Mouse (Mus musculus) kidney, embryonic 15.5 days (tissue): Measurements from ENCODE around the gene Slc17a4. TPM values are rescaled to one million over a fixed set of nuclear protein-coding genes. Genes with fewer than 3 reads are reported as not detected.

Source experiments
- ATAC-seq: fragments of 200-750 bp; cut with Nextera tagmentation; replicated peaks from 2 replicates; pipeline ENCODE4 v1.8.0; 2017; ENCODE audit warnings: moderate TSS enrichment; ENCODE audit not compliant: low FRiP score
- H3K27ac ChIP-seq: fragments of 300-500 bp; sonication (generic); 2 replicates; pipeline ENCODE4 v1.5.1; 2015; ENCODE audit warnings: mild to moderate bottlenecking, inconsistent platforms
- H3K27me3 ChIP-seq: fragments of 300-500 bp; sonication (generic); 2 replicates; pipeline ENCODE4 v1.6.1; 2015; ENCODE audit warnings: inconsistent platforms
- H3K36me3 ChIP-seq: fragments of 300-500 bp; sonication (generic); 2 replicates; pipeline ENCODE4 v1.6.1; 2015; ENCODE audit warnings: inconsistent platforms
- H3K4me1 ChIP-seq: fragments of 300-500 bp; sonication (generic); 2 replicates; pipeline ENCODE4 v1.6.1; 2015; ENCODE audit warnings: inconsistent platforms
- H3K4me2 ChIP-seq: fragments of 300-500 bp; sonication (generic); 2 replicates; pipeline ENCODE4 v1.6.1; 2015; ENCODE audit warnings: moderate library complexity, mild to moderate bottlenecking, inconsistent platforms
- H3K4me3 ChIP-seq: fragments of 300-500 bp; sonication (generic); replicated peaks from 2 replicates; pipeline ENCODE4 v1.5.1; 2015; ENCODE audit warnings: mild to moderate bottlenecking, inconsistent platforms
- H3K9ac ChIP-seq: fragments of 300-500 bp; sonication (generic); 2 replicates; pipeline ENCODE4 v1.6.1; 2015; ENCODE audit warnings: mild to moderate bottlenecking, inconsistent platforms
- H3K9me3 ChIP-seq: fragments of 300-500 bp; sonication (generic); replicated peaks from 2 replicates; pipeline ENCODE4 v1.6.1; 2016; ENCODE audit warnings: inconsistent platforms
- WGBS: fragments of 180-500 bp; shearing (Covaris S2); methylation state at CpG from one replicate; pipeline ENCODE4 v1.1.7; 2015; ENCODE audit warnings: mixed read lengths; 5-methylcytosine and 5-hydroxymethylcytosine counted together
- microRNA-seq: library from miRNA; unstranded; fragments of <30 nt; microRNA quantifications from one replicate; pipeline ENCODE4, GENCODE M21; 2016
- polyA plus RNA-seq: library from polyadenylated mRNA; unstranded; fragments of >200 nt; fragmentation: Nextera tagmentation; extraction: Ambion mirVana; gene quantifications from 2 replicates; pipeline ENCODE4 v1.2.1, GENCODE M21; 2015

Gene Slc17a4
- polyA plus RNA-seq, 1 experiment from 2014 or later, result 2.7 TPM

- 66% methylated on average over 3 of the region's 3 CpGs for WGBS
- ATAC-seq, result no peak
Observed at GRCm38 (mm10) chr13:23856401-23856800, 58.4 kb downstream of the Slc17a4 start.

GRCm38 (mm10) chr13:23849299-23849698 is 65.5 kb downstream of the Slc17a4 start:
- no peak for ATAC-seq
- 81% methylated on average over 2 of the region's 2 CpGs for WGBS
- Histone ChIP-seq H3K4me2 (no peak overlapping the region), H3K4me1 (no peaks in the 10 kb centered on the region), H3K27me3 (no peaks in the 10 kb centered on the region), H3K9ac (no peak overlapping the region), H3K36me3 (no peaks in the 10 kb centered on the region), H3K9me3 (no peaks in the 10 kb centered on the region), H3K4me3 (no peak overlapping the region), H3K27ac (no peak overlapping the region)

More at GRCm38 (mm10) chr13:23856401-23856800, 58.4 kb downstream of the Slc17a4 start:
- Histone ChIP-seq H3K4me1 (no peaks in the 10 kb centered on the region), H3K9me3 (no peaks in the 10 kb centered on the region), H3K27me3 (no peaks in the 10 kb centered on the region), H3K36me3 (no peaks in the 10 kb centered on the region), H3K9ac (no peak overlapping the region), H3K4me3 (no peak overlapping the region), H3K27ac (no peak overlapping the region), H3K4me2 (no peak overlapping the region)

Small RNA genes within 50 kb of the gene (microRNA-seq; reads per million reads assigned to microRNA genes)
- gene Gm44344, result not detected

Other genes starting within 250 kb of the Slc17a4 start
- gene Hist1h2ac, start 231.1 kb downstream of the Slc17a4 start, polyA plus RNA-seq, result 1.3 and 1.5 TPM in 2 replicates
- 65.3 and 71.8 TPM in 2 replicates for gene Hist1h2bc, start 230.8 kb downstream of the Slc17a4 start, polyA plus RNA-seq
- 0.31 TPM in 1 of 2 replicates, not detected in the other for gene Hist1h1t, start 219.2 kb downstream of the Slc17a4 start, polyA plus RNA-seq
- 7.5 and 8.5 TPM in 2 replicates for gene Hist1h4c, start 216.6 kb downstream of the Slc17a4 start, polyA plus RNA-seq
- gene Hfe, start 204.2 kb downstream of the Slc17a4 start, polyA plus RNA-seq, result 6.4 and 7.7 TPM in 2 replicates
- 24.1 and 27.2 TPM in 2 replicates for gene Hist1h1c, start 176.2 kb downstream of the Slc17a4 start, polyA plus RNA-seq
- 12.6 and 13.5 TPM in 2 replicates for gene Hist1h3c, start 169.4 kb downstream of the Slc17a4 start, polyA plus RNA-seq
- 3.8 and 4.5 TPM in 2 replicates for gene Hist1h2bb, start 168.3 kb downstream of the Slc17a4 start, polyA plus RNA-seq
- 39.2 and 44.8 TPM in 2 replicates for gene Hist1h2ab, start 163.9 kb downstream of the Slc17a4 start, polyA plus RNA-seq
- 10.8 and 11.3 TPM in 2 replicates for gene Hist1h3b, start 162.7 kb downstream of the Slc17a4 start, polyA plus RNA-seq
- 5.4 and 6.4 TPM in 2 replicates for gene Hist1h4b, start 158.0 kb downstream of the Slc17a4 start, polyA plus RNA-seq
- 0.35 TPM in 1 of 2 replicates, not detected in the other for gene Hist1h4a, start 153.8 kb downstream of the Slc17a4 start, polyA plus RNA-seq
- gene Hist1h3a, start 152.6 kb downstream of the Slc17a4 start, polyA plus RNA-seq, result 8.0 and 9.4 TPM in 2 replicates
- gene Hist1h1a, start 151.3 kb downstream of the Slc17a4 start, polyA plus RNA-seq, result 2.3 and 3.1 TPM in 2 replicates
- gene Trim38, start 145.1 kb downstream of the Slc17a4 start, polyA plus RNA-seq, result not detected in 2 replicates
- 0.10 and 0.12 TPM in 2 replicates for gene Slc17a2, start 108.0 kb downstream of the Slc17a4 start, polyA plus RNA-seq
- gene Slc17a3, start 75.6 kb downstream of the Slc17a4 start, polyA plus RNA-seq, result 3.4 and 4.0 TPM in 2 replicates
- 9.3 TPM in 2 replicates for gene Slc17a1, start 47.3 kb downstream of the Slc17a4 start, polyA plus RNA-seq
- not detected in 2 replicates for gene Hist1h2ba, start 19.1 kb upstream of the Slc17a4 start, polyA plus RNA-seq
- not detected in 2 replicates for gene Hist1h2aa, start 19.5 kb upstream of the Slc17a4 start, polyA plus RNA-seq
- gene Scgn, start 76.2 kb upstream of the Slc17a4 start, polyA plus RNA-seq, result 0.23 and 0.60 TPM in 2 replicates